ENCODE assay signal across 17 mouse cellular contexts in genomic region chr17:93700685-93701084, GRCm38 (mm10).
"Had no signal": no experiment of that assay in that cellular context is flagged by ENCODE, and none has a peak within 500 bp of the region (broad histone marks: within the 10 kb centered on the region; RNA-seq: fewer than 3 reads in every experiment).

No protein-coding gene starts in this region.

- H3K4me2 ChIP-seq: limb, embryonic 13.5 days; liver, embryonic 12.5 days; liver, embryonic 15.5 days; lung, embryonic 15.5 days; midbrain, embryonic 12.5 days had no signal

- ATAC-seq: liver, embryonic 12.5 days; midbrain, embryonic 16.5 days had no signal

- H3K9ac ChIP-seq: limb, embryonic 13.5 days; liver, embryonic 12.5 days; liver, embryonic 15.5 days; lung, embryonic 15.5 days; midbrain, embryonic 12.5 days had no signal

- H3K27ac ChIP-seq: layer of hippocampus, adult 2 months; limb, embryonic 13.5 days; liver, embryonic 12.5 days; liver, embryonic 15.5 days; lung, embryonic 15.5 days; midbrain, embryonic 12.5 days had no signal

- H3K4me3 ChIP-seq: layer of hippocampus, adult 2 months; limb, embryonic 13.5 days; liver, embryonic 12.5 days; liver, embryonic 15.5 days; lung, embryonic 15.5 days; midbrain, embryonic 12.5 days had no signal

- H3K27me3 ChIP-seq: limb, embryonic 13.5 days; liver, embryonic 12.5 days; liver, embryonic 15.5 days; lung, embryonic 15.5 days; midbrain, embryonic 12.5 days had no signal

- H3K9me3 ChIP-seq: limb, embryonic 13.5 days; liver, embryonic 12.5 days; liver, embryonic 15.5 days; lung, embryonic 15.5 days; midbrain, embryonic 12.5 days had no signal

- DNase-seq: kidney, adult 18-20 months; kidney, adult 9 months; kidney, postnatal 14 days; layer of hippocampus, adult 9-11 months; liver; lung, adult 18-20 months; lung, postnatal 14 days; lung, postnatal 4 days; thymus, adult 18-20 months; thymus, postnatal 36 days had no signal

- H3K36me3 ChIP-seq: limb, embryonic 13.5 days; liver, embryonic 12.5 days; liver, embryonic 15.5 days; lung, embryonic 15.5 days; midbrain, embryonic 12.5 days had no signal

- H3K4me1 ChIP-seq: limb, embryonic 13.5 days; liver, embryonic 12.5 days; liver, embryonic 15.5 days; lung, embryonic 15.5 days; midbrain, embryonic 12.5 days had no signal
